Mouse (Mus musculus) erythroblast, embryonic 14.5 days (primary cell): ENCODE measurements around the gene Wnk4. TPM values are rescaled to one million over a fixed set of nuclear protein-coding genes. Genes with fewer than 3 reads are reported as not detected.
A peak's percentile ranks its signal among the peaks of the same experiment; 100 is the strongest.

ENCODE experiments used
- H3K27me3 ChIP-seq: 2 replicates; pipeline ENCODE4 v1.6.1; 2012; ENCODE audit warnings: inconsistent platforms; ENCODE audit not compliant: control insufficient read depth
- H3K36me3 ChIP-seq: 2 replicates; pipeline ENCODE4 v1.6.1; 2012; ENCODE audit warnings: mild to moderate bottlenecking, inconsistent platforms; ENCODE audit not compliant: control insufficient read depth
- H3K4me1 ChIP-seq: 2 replicates; pipeline ENCODE4 v1.6.1; 2012; ENCODE audit warnings: inconsistent platforms; ENCODE audit not compliant: control insufficient read depth
- H3K4me3 ChIP-seq: replicated peaks from 2 replicates; pipeline ENCODE3; 2012; ENCODE audit warnings: moderate library complexity, mild to moderate bottlenecking, inconsistent platforms
- H3K9me3 ChIP-seq: 2 replicates; pipeline ENCODE4 v1.6.1; 2012; ENCODE audit warnings: low read length, inconsistent platforms, mixed read lengths; ENCODE audit not compliant: control insufficient read depth
- GATA1 ChIP-seq: IDR thresholded peaks from 2 replicates; pipeline ENCODE4 v1.6.1; 2012; ENCODE audit warnings: low read length, inconsistent platforms, mixed read lengths
- TAL1 ChIP-seq: IDR thresholded peaks from 3 replicates; pipeline ENCODE4 v1.6.1; 2012; ENCODE audit warnings: low read length, inconsistent platforms, mixed read lengths
- polyA plus RNA-seq: library from polyadenylated mRNA; stranded (reverse); fragments of >175 nt; gene quantifications from 2 replicates; pipeline ENCODE4 v1.2.3, GENCODE M21; 2012

The Wnk4 gene
- polyA plus RNA-seq, 1 experiment: 14.8 TPM

- no peaks in the 10 kb centered on the region for H3K9me3 ChIP-seq
- peak overlapping the region; percentile 70 for H3K4me3 ChIP-seq
- H3K36me3 ChIP-seq: peaks cover 54% of the 10 kb centered on the region
- TF ChIP-seq GATA1 (no peak), TAL1 (no peak)
- H3K4me1 ChIP-seq: peaks cover 41% of the 10 kb centered on the region
- H3K27me3 ChIP-seq: no peaks in the 10 kb centered on the region
These were observed 40.5 kb downstream of the Wnk4 start for GRCm38 (mm10) chr11:101300881-101301280.

GRCm38 (mm10) chr11:101301299-101302003 lies 41.1 kb downstream of the Wnk4 start:
- Histone ChIP-seq H3K4me3 (peak overlapping the region; percentile 70), H3K9me3 (no peaks in the 10 kb centered on the region), H3K36me3 (peaks cover 48% of the 10 kb centered on the region), H3K27me3 (peaks cover 3% of the 10 kb centered on the region), H3K4me1 (peaks cover 41% of the 10 kb centered on the region)
- TF ChIP-seq GATA1 (no peak), TAL1 (no peak)

- peaks cover 39% of the 10 kb centered on the region for H3K4me1 ChIP-seq
- TF ChIP-seq GATA1: no peak
- TF ChIP-seq TAL1: no peak
- H3K9me3 ChIP-seq: no peaks in the 10 kb centered on the region
- peak within 1 kb of the TSS; percentile 70 for H3K4me3 ChIP-seq
- peaks cover 41% of the 10 kb centered on the region for H3K36me3 ChIP-seq
- H3K27me3 ChIP-seq: peaks cover 11% of the 10 kb centered on the region
These were observed 41.8 kb downstream of the Wnk4 start, which contains the start of gene Becn1 for GRCm38 (mm10) chr11:101302004-101302798. Gene Becn1 (minus strand): TSS chr11:101302286.

- Histone ChIP-seq H3K4me1 (peaks cover 33% of the 10 kb centered on the region), H3K36me3 (no peaks in the 10 kb centered on the region), H3K27me3 (peaks cover 18% of the 10 kb centered on the region), H3K4me3 (no peak overlapping the region), H3K9me3 (no peaks in the 10 kb centered on the region; the same call in 1 of the 2 replicates)
- TF ChIP-seq GATA1 (no peak), TAL1 (no peak)
These were observed 47.4 kb downstream of the Wnk4 start for GRCm38 (mm10) chr11:101307744-101308143.

DNA sequence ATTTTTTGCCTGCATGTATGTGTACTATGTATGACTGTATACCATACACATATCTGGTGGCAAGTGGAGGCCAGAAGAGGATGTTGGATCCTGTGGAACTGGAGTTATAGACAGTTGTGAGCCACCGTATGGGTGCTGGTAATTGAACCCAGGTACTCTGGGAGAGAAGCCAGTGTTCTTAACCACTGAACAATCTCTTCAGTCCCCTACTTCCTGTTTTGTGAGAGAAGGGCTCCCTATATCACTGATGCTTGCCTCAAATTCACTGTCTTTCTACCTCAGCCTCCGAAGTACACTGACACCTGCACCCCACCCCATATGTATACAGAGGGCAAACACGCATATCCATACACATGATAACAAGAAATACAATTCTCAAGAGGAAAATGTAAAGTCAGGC lies 50.7 kb downstream of the Wnk4 start:
- H3K27me3 ChIP-seq: peaks cover 18% of the 10 kb centered on the region
- peaks cover 3% of the 10 kb centered on the region; the same call in 1 of the 2 replicates for H3K9me3 ChIP-seq
- TF ChIP-seq TAL1: no peak
- no peak for TF ChIP-seq GATA1
- peaks cover 17% of the 10 kb centered on the region for H3K36me3 ChIP-seq
- H3K4me1 ChIP-seq: peaks cover 58% of the 10 kb centered on the region
- H3K4me3 ChIP-seq: no peak overlapping the region

DNA sequence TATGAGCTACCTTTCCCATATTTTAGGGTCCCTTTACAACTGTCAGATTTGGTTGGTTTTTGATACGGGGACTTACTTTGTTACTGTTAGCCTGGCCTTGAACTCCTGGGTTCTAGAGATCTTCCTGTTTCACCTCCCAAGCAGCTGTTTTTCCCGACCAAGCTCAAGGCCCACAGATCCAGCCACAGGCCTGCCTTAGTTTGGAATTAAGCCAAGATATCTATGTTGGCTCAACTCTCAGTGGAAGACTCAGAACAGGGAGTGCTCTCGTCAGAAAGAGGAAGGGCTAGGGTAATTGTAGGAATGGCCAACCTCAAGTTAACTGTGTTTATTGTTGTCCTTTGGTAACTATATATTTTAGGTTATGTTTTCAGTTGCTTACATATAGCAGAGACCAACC lies 51.8 kb downstream of the Wnk4 start:
- H3K4me1 ChIP-seq: peaks cover 60% of the 10 kb centered on the region

GRCm38 (mm10) chr11:101314567-101314966 lies 54.2 kb downstream of the Wnk4 start:
- H3K36me3 ChIP-seq: peaks cover 50% of the 10 kb centered on the region
- no peaks in the 10 kb centered on the region for H3K27me3 ChIP-seq
- peaks cover 68% of the 10 kb centered on the region for H3K4me1 ChIP-seq
- TF ChIP-seq TAL1: no peak
- 0 out of 2 replicates have a peak, but pooled peaks cover 3% of the 10 kb centered on the region for H3K9me3 ChIP-seq
- H3K4me3 ChIP-seq: no peak overlapping the region

More for the DNA sequence above, 51.8 kb downstream of the Wnk4 start:
- TF ChIP-seq TAL1 (no peak), GATA1 (no peak)
- no peak overlapping the region for H3K4me3 ChIP-seq
- H3K27me3 ChIP-seq: peaks cover 8% of the 10 kb centered on the region
- H3K9me3 ChIP-seq: peaks cover 3% of the 10 kb centered on the region; the same call in 1 of the 2 replicates
- H3K36me3 ChIP-seq: peaks cover 26% of the 10 kb centered on the region

GRCm38 (mm10) chr11:101315082-101315650 lies 54.8 kb downstream of the Wnk4 start:
- Histone ChIP-seq H3K27me3 (no peaks in the 10 kb centered on the region), H3K4me3 (peak overlapping the region; percentile 74), H3K36me3 (peaks cover 56% of the 10 kb centered on the region), H3K9me3 (0 out of 2 replicates have a peak, but pooled peaks cover 3% of the 10 kb centered on the region), H3K4me1 (peaks cover 69% of the 10 kb centered on the region)
- TF ChIP-seq GATA1: no peak
- TF ChIP-seq TAL1: no peak
